Mouse (Mus musculus) left cerebral cortex, postnatal 14 days (tissue): Measurements from ENCODE around the gene Gh. TPM values are rescaled to one million over a fixed set of nuclear protein-coding genes. Genes with fewer than 3 reads are reported as not detected.

Source experiments
- total RNA-seq, 2 experiments: library from RNA; stranded (reverse); gene quantifications; 2 replicates each; pipeline ENCODE4 v1.2.3; 2021

Gh gene
- total RNA-seq, 2 experiments from 2014 or later: not detected

Other genes starting within 250 kb of the Gh start
- gene Taco1, start 235.8 kb downstream of the Gh start, total RNA-seq: 10 to 100 TPM; 15.3 to 15.6 TPM
- 10 to 100 TPM; 24.2 to 29.1 TPM for gene Map3k3, start 217.3 kb downstream of the Gh start, total RNA-seq
- not detected for gene Gm10840, start 141.0 kb downstream of the Gh start, total RNA-seq
- gene Limd2, start 141.0 kb downstream of the Gh start, total RNA-seq: 100 to 1,000 TPM in 1 of 2 experiments, 10 to 100 TPM in 1; 97.2 to 103 TPM
- gene Strada, start 99.7 kb downstream of the Gh start, total RNA-seq: 10 to 100 TPM; 24.3 to 26.9 TPM
- gene Ccdc47, start 85.5 kb downstream of the Gh start, total RNA-seq: 10 to 100 TPM; 78.5 to 79.8 TPM
- gene Ddx42, start 84.9 kb downstream of the Gh start, total RNA-seq: 10 to 100 TPM; 69.0 to 69.4 TPM
- 10 to 100 TPM; 28.9 to 30.7 TPM for gene Ftsj3, start 45.8 kb downstream of the Gh start, total RNA-seq
- gene Psmc5, start 45.7 kb downstream of the Gh start, total RNA-seq: 100 to 1,000 TPM; 145 TPM
- 10 to 100 TPM; 14.1 to 15.9 TPM for gene Smarcd2, start 28.9 kb downstream of the Gh start, total RNA-seq
- gene Tcam1, start 25.2 kb downstream of the Gh start, total RNA-seq: under 1 TPM; 0.11 to 0.20 TPM
- gene Cd79b, start 12.9 kb upstream of the Gh start, total RNA-seq: not detected
- gene Scn4a, start 51.4 kb upstream of the Gh start, total RNA-seq: under 1 TPM in 1 of 2 experiments, not detected in 1; 0.06 TPM
- not detected for gene Prr29, start 63.6 kb upstream of the Gh start, total RNA-seq
- gene Icam2, start 86.2 kb upstream of the Gh start, total RNA-seq: 1 to 10 TPM; 4.3 to 5.1 TPM
- 1 to 10 TPM; 6.7 to 8.7 TPM for gene Ern1, start 186.0 kb upstream of the Gh start, total RNA-seq